Mouse (Mus musculus) left cerebral cortex, adult 8-10 months (tissue): Measurements from ENCODE around the gene Mrps18c. TPM values are rescaled to one million over a fixed set of nuclear protein-coding genes. Genes with fewer than 3 reads are reported as not detected.

Experiments used
- DNase-seq, 2 experiments: peaks; one replicate each; pipeline ENCODE4 v3.0.0; 2022; ENCODE audit warnings: low spot score in 2 of 2
- total RNA-seq, 4 experiments: library from RNA; stranded (reverse); gene quantifications; 2 replicates each; pipeline ENCODE4 v1.2.4; 2022

Gene Mrps18c
- total RNA-seq, 4 experiments from 2014 or later, result 58.1 to 72.4 (median 64.7) TPM

- no peak for DNase-seq
These were observed 27.5 kb downstream of the Mrps18c start for GRCm38 (mm10) chr5:100825975-100826374.

- peak in 1 of 2 experiments; percentile 12 for DNase-seq
These were observed 28.1 kb downstream of the Mrps18c start for GRCm38 (mm10) chr5:100826531-100826930.

- no peak for DNase-seq
These were observed 30.3 kb downstream of the Mrps18c start for GRCm38 (mm10) chr5:100828701-100829100.

GRCm38 (mm10) chr5:100832680-100833079, 34.3 kb downstream of the Mrps18c start:
- no peak for DNase-seq

- DNase-seq, result no peak
These were observed 35.4 kb downstream of the Mrps18c start for GRCm38 (mm10) chr5:100833841-100834240.

- no peak for DNase-seq
These were observed 37.6 kb downstream of the Mrps18c start for GRCm38 (mm10) chr5:100835862-100836538.

- no peak for DNase-seq
These were observed 39.5 kb downstream of the Mrps18c start for GRCm38 (mm10) chr5:100837907-100838306.

GRCm38 (mm10) chr5:100844485-100844884, 46.1 kb downstream of the Mrps18c start:
- DNase-seq, result no peak

- DNase-seq, result peak; percentile 23 to 24
These were observed 47.0 kb downstream of the Mrps18c start, which contains the start of gene Gpat3 for GRCm38 (mm10) chr5:100845485-100845847. Gpat3 (plus strand) TSS chr5:100845713.

GRCm38 (mm10) chr5:100845848-100846598, 47.6 kb downstream of the Mrps18c start:
- DNase-seq, result peak; percentile 31 to 55

- no peak for DNase-seq
These were observed 48.1 kb downstream of the Mrps18c start for GRCm38 (mm10) chr5:100846599-100846920.

- DNase-seq, result no peak
These were observed 48.7 kb downstream of the Mrps18c start for GRCm38 (mm10) chr5:100847143-100847542.

GRCm38 (mm10) chr5:100853963-100854362, 55.5 kb downstream of the Mrps18c start:
- DNase-seq, result no peak

Other genes with a start within 250 kb of the Mrps18c start
- not detected for gene Plac8, start 226.4 kb upstream of the Mrps18c start, total RNA-seq
- gene Coq2, start 123.5 kb upstream of the Mrps18c start, total RNA-seq, result 10 to 100 TPM; 71.9 to 86.4 (median 74.6) TPM
- gene Hpse, start 78.9 kb upstream of the Mrps18c start, total RNA-seq, result 1 to 10 TPM in 3 of 4 experiments, under 1 TPM in 1; 0.93 to 1.7 (median 1.4) TPM
- gene Helq, start within 50 bp of the Mrps18c start, total RNA-seq, result 10 to 100 TPM; 18.1 to 22.3 (median 19.9) TPM
- 10 to 100 TPM in 3 of 4 experiments, 1 to 10 TPM in 1; 6.5 to 14.4 (median 11.5) TPM for gene Abraxas1, start 22.3 kb downstream of the Mrps18c start, total RNA-seq
- gene Gpat3, start 47.1 kb downstream of the Mrps18c start, total RNA-seq, result 1 to 10 TPM; 5.2 to 7.0 (median 5.8) TPM